Mouse (Mus musculus) embryonic facial prominence, embryonic 12.5 days (tissue): ENCODE measurements around the gene Olfr1239. TPM values are rescaled to one million over a fixed set of nuclear protein-coding genes. Genes with fewer than 3 reads are reported as not detected.

Source experiments
- ATAC-seq: fragments of 200-750 bp; cut with Nextera tagmentation; 2 replicates; pipeline ENCODE4 v1.8.0; 2017; ENCODE audit not compliant: insufficient number of reproducible peaks, insufficient read depth, low FRiP score, low TSS enrichment
- H3K27ac ChIP-seq: fragments of 300-500 bp; sonication (generic); 2 replicates; pipeline ENCODE4 v1.5.1; 2016; ENCODE audit warnings: mild to moderate bottlenecking
- H3K27me3 ChIP-seq: fragments of 300-500 bp; sonication (generic); 2 replicates; pipeline ENCODE4 v1.6.1; 2016; ENCODE audit warnings: mild to moderate bottlenecking, moderate library complexity
- H3K36me3 ChIP-seq: fragments of 300-500 bp; sonication (generic); 2 replicates; pipeline ENCODE4 v1.6.1; 2016; ENCODE audit warnings: mild to moderate bottlenecking
- H3K4me1 ChIP-seq: fragments of 300-500 bp; sonication (generic); 2 replicates; pipeline ENCODE4 v1.6.1; 2016
- H3K4me2 ChIP-seq: fragments of 300-500 bp; sonication (generic); replicated peaks from 2 replicates; pipeline ENCODE4 v1.6.1; 2016; ENCODE audit warnings: mild to moderate bottlenecking, moderate library complexity
- H3K4me3 ChIP-seq: fragments of 300-500 bp; sonication (generic); 2 replicates; pipeline ENCODE4 v1.5.1; 2016; ENCODE audit warnings: mild to moderate bottlenecking
- H3K9ac ChIP-seq: fragments of 300-500 bp; sonication (generic); 2 replicates; pipeline ENCODE4 v1.6.1; 2016; ENCODE audit warnings: mild to moderate bottlenecking, moderate library complexity
- H3K9me3 ChIP-seq: fragments of 300-500 bp; sonication (generic); 2 replicates; pipeline ENCODE4 v1.6.1; 2016; ENCODE audit warnings: mild to moderate bottlenecking, moderate library complexity
- WGBS: fragments of 180-500 bp; shearing (Covaris S2); methylation state at CpG from one replicate; pipeline ENCODE4 v1.1.7; 2016; 5-methylcytosine and 5-hydroxymethylcytosine counted together
- polyA plus RNA-seq: library from polyadenylated mRNA; unstranded; fragments of >200 nt; fragmentation: Nextera tagmentation; extraction: Ambion mirVana; gene quantifications from 2 replicates; pipeline ENCODE4 v1.2.1, GENCODE M21; 2016

Olfr1239 gene
- not detected in 2 replicates for polyA plus RNA-seq

DNA sequence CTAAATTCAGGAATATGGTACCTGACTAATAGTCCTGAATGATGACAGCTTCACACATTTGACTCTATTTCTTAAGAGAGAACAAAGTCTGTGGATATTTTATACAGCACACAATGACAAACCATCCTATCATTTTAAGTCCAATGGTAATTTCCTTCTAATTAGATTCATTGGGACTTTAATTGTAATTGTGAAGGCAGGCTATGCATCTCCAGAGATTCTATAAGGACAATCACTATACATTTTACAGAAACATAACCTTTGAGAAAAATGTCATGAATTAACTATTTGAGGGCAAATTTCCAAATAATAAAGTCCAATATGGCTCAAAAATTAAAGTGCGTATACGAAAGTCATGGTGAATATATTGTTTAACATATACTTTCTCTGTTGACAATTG, at the start of gene Olfr1239:
Olfr1239 (minus strand) TSS at position 101 of the 400 bp plus-strand sequence.
- Histone ChIP-seq H3K9ac (no peak within 1 kb of the TSS), H3K4me1 (no peaks in the 10 kb centered on the region), H3K4me3 (no peak within 1 kb of the TSS), H3K4me2 (no peak within 1 kb of the TSS), H3K27ac (no peak within 1 kb of the TSS), H3K36me3 (no peaks in the 10 kb centered on the region), H3K9me3 (no peaks in the 10 kb centered on the region), H3K27me3 (no peaks in the 10 kb centered on the region)
- WGBS = 94% methylated on average over 2 of the region's 2 CpGs
- ATAC-seq = no peak

- H3K9ac ChIP-seq = no peak within 1 kb of the TSS
- no peaks in the 10 kb centered on the region for H3K9me3 ChIP-seq
- no peak within 1 kb of the TSS for H3K4me3 ChIP-seq
- H3K27ac ChIP-seq = no peak within 1 kb of the TSS
- WGBS = 87% methylated on average over 3 of the region's 3 CpGs
- no peaks in the 10 kb centered on the region for H3K27me3 ChIP-seq
- ATAC-seq = no peak
- H3K4me2 ChIP-seq = no peak within 1 kb of the TSS
- no peaks in the 10 kb centered on the region for H3K36me3 ChIP-seq
- no peaks in the 10 kb centered on the region for H3K4me1 ChIP-seq
These were observed 22.7 kb upstream of the Olfr1239 start, which contains the start of gene Olfr1240 for GRCm38 (mm10) chr2:89442900-89443299. Olfr1240 (minus strand) TSS chr2:89443000.

GRCm38 (mm10) chr2:89414557-89414956, 5.7 kb downstream of the Olfr1239 start:
- no peaks in the 10 kb centered on the region for H3K27me3 ChIP-seq
- no peaks in the 10 kb centered on the region for H3K9me3 ChIP-seq
- 86% methylated on average over 1 of the region's 1 CpGs for WGBS
- no peak for ATAC-seq
- no peak overlapping the region for H3K27ac ChIP-seq
- H3K36me3 ChIP-seq = no peaks in the 10 kb centered on the region
- H3K4me3 ChIP-seq = no peak overlapping the region
- H3K4me1 ChIP-seq = no peaks in the 10 kb centered on the region
- H3K4me2 ChIP-seq = no peak overlapping the region
- no peak overlapping the region for H3K9ac ChIP-seq

DNA sequence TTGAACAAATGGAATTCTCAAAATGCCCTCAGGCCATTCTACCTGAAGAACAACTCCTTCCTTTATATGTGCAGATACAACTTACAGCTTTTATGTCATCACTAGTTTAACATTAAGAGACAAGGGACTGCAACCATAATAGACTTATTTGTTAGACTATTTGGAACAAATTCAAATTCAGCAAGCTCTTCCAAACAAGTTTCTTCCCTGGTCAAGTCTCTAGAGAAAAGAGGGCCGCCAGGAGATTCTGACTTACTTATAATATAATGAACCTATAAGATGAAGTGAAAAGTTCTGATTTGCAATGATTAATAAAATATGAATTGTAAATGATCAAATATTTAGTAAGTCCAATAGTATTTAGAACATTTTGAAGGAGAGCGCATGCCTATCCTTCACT, 10.6 kb downstream of the Olfr1239 start, which contains the start of gene Olfr1238:
Olfr1238 (minus strand) TSS at position 101 of the 400 bp plus-strand sequence.
- H3K27ac ChIP-seq = no peak within 1 kb of the TSS
- ATAC-seq = no peak
- no peak within 1 kb of the TSS for H3K4me3 ChIP-seq
- H3K9me3 ChIP-seq = no peaks in the 10 kb centered on the region
- no peak within 1 kb of the TSS for H3K4me2 ChIP-seq
- no peaks in the 10 kb centered on the region for H3K27me3 ChIP-seq
- H3K4me1 ChIP-seq = no peaks in the 10 kb centered on the region
- 84% methylated on average over 2 of the region's 2 CpGs for WGBS
- H3K36me3 ChIP-seq = no peaks in the 10 kb centered on the region
- H3K9ac ChIP-seq = no peak within 1 kb of the TSS

DNA sequence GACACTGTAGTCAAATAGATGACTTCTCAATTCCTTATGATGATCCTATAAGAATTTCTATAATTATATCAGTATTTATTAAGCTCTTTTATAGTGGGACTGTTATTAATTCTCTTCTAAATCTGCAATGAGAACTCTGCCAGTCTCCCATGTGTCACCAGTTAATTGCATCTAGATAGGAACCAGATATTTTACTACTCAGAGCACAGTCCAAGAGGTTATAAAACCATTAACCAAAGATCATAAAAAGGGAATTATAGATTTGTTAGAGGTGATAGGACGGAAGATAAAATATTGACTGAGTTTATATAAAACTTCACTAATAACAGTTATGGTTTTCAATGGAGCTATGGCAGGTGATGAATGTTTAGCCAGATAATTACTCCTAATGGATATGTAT, 19.3 kb downstream of the Olfr1239 start:
- H3K9ac ChIP-seq = no peak overlapping the region
- no peaks in the 10 kb centered on the region for H3K36me3 ChIP-seq
- 98% methylated on average over 1 of the region's 1 CpGs for WGBS
- no peak overlapping the region for H3K27ac ChIP-seq
- no peak for ATAC-seq
- no peaks in the 10 kb centered on the region for H3K9me3 ChIP-seq
- H3K4me2 ChIP-seq = no peak overlapping the region
- H3K4me3 ChIP-seq = no peak overlapping the region
- no peaks in the 10 kb centered on the region for H3K27me3 ChIP-seq
- H3K4me1 ChIP-seq = no peaks in the 10 kb centered on the region

Other genes with a start within 250 kb of the Olfr1239 start
- not detected in 2 replicates for gene Olfr1225, start 245.7 kb downstream of the Olfr1239 start, polyA plus RNA-seq
- not detected in 2 replicates for gene Olfr1226, start 220.4 kb downstream of the Olfr1239 start, polyA plus RNA-seq
- gene Olfr1228, start 166.3 kb downstream of the Olfr1239 start, polyA plus RNA-seq = not detected in 2 replicates
- gene Olfr1229, start 132.4 kb downstream of the Olfr1239 start, polyA plus RNA-seq = not detected in 2 replicates
- gene Olfr1230, start 123.1 kb downstream of the Olfr1239 start, polyA plus RNA-seq = not detected in 2 replicates
- not detected in 2 replicates for gene Olfr1231, start 113.3 kb downstream of the Olfr1239 start, polyA plus RNA-seq
- not detected in 2 replicates for gene Olfr1232, start 90.7 kb downstream of the Olfr1239 start, polyA plus RNA-seq
- gene Olfr1233, start 78.0 kb downstream of the Olfr1239 start, polyA plus RNA-seq = not detected in 2 replicates
- gene Olfr1234, start 55.5 kb downstream of the Olfr1239 start, polyA plus RNA-seq = not detected in 2 replicates
- gene Olfr1238, start 10.7 kb downstream of the Olfr1239 start, polyA plus RNA-seq = not detected in 2 replicates
- not detected in 2 replicates for gene Olfr1240, start 22.6 kb upstream of the Olfr1239 start, polyA plus RNA-seq
- not detected in 2 replicates for gene Olfr1241, start 66.7 kb upstream of the Olfr1239 start, polyA plus RNA-seq
- not detected in 2 replicates for gene Olfr1242, start 77.9 kb upstream of the Olfr1239 start, polyA plus RNA-seq
- not detected in 2 replicates for gene Olfr1243, start 111.1 kb upstream of the Olfr1239 start, polyA plus RNA-seq
- gene Olfr1245, start 158.0 kb upstream of the Olfr1239 start, polyA plus RNA-seq = not detected in 2 replicates
- not detected in 2 replicates for gene Olfr1246, start 172.8 kb upstream of the Olfr1239 start, polyA plus RNA-seq
- gene Olfr1247, start 193.7 kb upstream of the Olfr1239 start, polyA plus RNA-seq = not detected in 2 replicates
- gene Olfr1248, start 197.8 kb upstream of the Olfr1239 start, polyA plus RNA-seq = not detected in 2 replicates
- gene Olfr1249, start 214.6 kb upstream of the Olfr1239 start, polyA plus RNA-seq = not detected in 2 replicates
- gene Olfr1250, start 241.1 kb upstream of the Olfr1239 start, polyA plus RNA-seq = not detected in 2 replicates